In the genomic region with DNA sequence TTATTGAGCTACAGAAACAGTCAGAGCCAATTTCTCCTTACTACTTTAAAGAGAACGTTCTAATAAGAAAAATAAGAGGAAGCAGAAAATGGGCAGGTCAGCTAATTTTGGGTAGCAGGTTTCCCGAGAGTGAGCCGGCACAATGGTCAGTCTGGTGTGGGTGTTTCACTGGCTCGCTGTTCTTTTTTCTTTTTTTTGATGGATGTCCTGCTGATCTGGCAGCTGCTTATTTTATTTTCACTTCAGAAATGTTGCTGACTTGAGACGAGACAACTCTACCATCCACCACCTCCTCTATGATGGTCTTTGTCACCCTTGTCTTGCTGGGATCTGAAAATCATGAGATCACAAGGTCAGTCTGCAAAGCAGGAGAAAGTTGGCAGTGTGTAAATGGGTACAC, we compare ENCODE assay signal across 33 mouse cellular contexts. TPM values are rescaled to one million over a fixed set of nuclear protein-coding genes. Genes with fewer than 3 reads are reported as not detected.
DNase-seq lines count a peak whose midpoint lies in the region; ATAC-seq and TF ChIP-seq lines count a peak whose summit lies in the region.
"Had no signal": no experiment of that assay in that cellular context is flagged by ENCODE, and none has a peak within 500 bp of the region (broad histone marks: within the 10 kb centered on the region; RNA-seq: fewer than 3 reads in every experiment).

No protein-coding gene starts in this region.

- no peaks in the 10 kb centered on the region for H3K36me3 ChIP-seq in CH12.LX (replicated peaks in 1 of 2; ENCODE audit: control insufficient read depth in 1 of 2, insufficient read depth in 1 of 2, low read length in 1 of 2)
- H3K36me3 ChIP-seq: embryonic facial prominence, embryonic 10.5 days; embryonic facial prominence, embryonic 13.5 days; forebrain, embryonic 10.5 days; G1E; hindbrain, embryonic 10.5 days; hindbrain, embryonic 13.5 days; intestine, embryonic 15.5 days had no signal

- H3K9ac ChIP-seq in CH12.LX (ENCODE audit: insufficient read depth, low read depth), result no peak overlapping the region
- H3K9ac ChIP-seq: embryonic facial prominence, embryonic 13.5 days; forebrain, embryonic 13.5 days; hindbrain, embryonic 13.5 days; intestine, embryonic 15.5 days had no signal

- no peak for TF ChIP-seq RAD21 in CH12.LX (IDR thresholded peaks at IDR 0.05; ENCODE audit: low read depth, low read length)

- H3K9me3 ChIP-seq in CH12.LX (replicated peaks; ENCODE audit: low read length), result no peaks in the 10 kb centered on the region
- H3K9me3 ChIP-seq: embryonic facial prominence, embryonic 10.5 days; embryonic facial prominence, embryonic 13.5 days; forebrain, embryonic 10.5 days; forebrain, embryonic 13.5 days; G1E; hindbrain, embryonic 10.5 days; hindbrain, embryonic 13.5 days; intestine, embryonic 15.5 days had no signal

- H3K4me3 ChIP-seq in CH12.LX (replicated peaks in 1 of 3; ENCODE audit: low read depth in 2 of 3, low read length in 2 of 3, poor library complexity in 1 of 3), result no peak overlapping the region
- H3K4me3 ChIP-seq: embryonic facial prominence, embryonic 10.5 days; embryonic facial prominence, embryonic 13.5 days; forebrain, embryonic 10.5 days; forebrain, embryonic 13.5 days; hindbrain, embryonic 10.5 days; hindbrain, embryonic 13.5 days; intestine, embryonic 15.5 days had no signal

- DNase-seq in cerebellum, adult 11-12 months, result peak; percentile 48
- no peak for DNase-seq in cerebellum, adult 11 months
- no peak for DNase-seq in CH12.LX (ENCODE audit: extremely low read depth)
- peak; percentile 72 for DNase-seq in cerebellum, adult 9-10 months
- DNase-seq in cerebellum, postnatal 36 days, result peak; percentile 40 to 56
- no peak for DNase-seq in adrenal gland, adult 8-10 months
- DNase-seq: adrenal gland, adult 2 months; adrenal gland, postnatal 25 days; embryo, embryonic 11 days; gastrocnemius, postnatal 14 days; heart, adult 11 months; kidney, adult 11 months; kidney, adult 8-10 months had no signal

- peaks cover 4 to 10% of the 10 kb centered on the region in 2 experiments; a peak in 2 of 4 replicates for H3K4me1 ChIP-seq in CH12.LX (ENCODE audit: control insufficient read depth in 1 of 2, insufficient read depth in 2 of 2)
- H3K4me1 ChIP-seq: forebrain, embryonic 13.5 days had no signal

- dilution Hi-C loops in CH12.LX (cut with MboI; ENCODE audit: extremely low pct_ligation_motif_present, extremely low pct_unique_long_range_greater_than_20kb, low sequenced_read_pairs), result no loop called here

- peak overlapping the region; percentile 5; the same call in 1 of the 2 replicates for H3K4me2 ChIP-seq in CH12.LX (ENCODE audit: insufficient read depth, low read depth, poor library complexity, severe bottlenecking)
- H3K4me2 ChIP-seq: embryonic facial prominence, embryonic 13.5 days; forebrain, embryonic 13.5 days; heart, embryonic 11.5 days; hindbrain, embryonic 13.5 days; intestine, embryonic 15.5 days had no signal

- H3K27ac ChIP-seq in CH12.LX (ENCODE audit: insufficient read depth, low read depth), result no peak overlapping the region
- H3K27ac ChIP-seq: embryonic facial prominence, embryonic 10.5 days; embryonic facial prominence, embryonic 13.5 days; forebrain, embryonic 10.5 days; forebrain, embryonic 13.5 days; hindbrain, embryonic 10.5 days; hindbrain, embryonic 13.5 days; intestine, embryonic 15.5 days had no signal

- in situ Hi-C loops in CH12.LX (cut with MboI; ENCODE audit: low pct_ligation_motif_present, low pct_unique_long_range_greater_than_20kb, low sequenced_read_pairs), result no loop called here

- TF ChIP-seq CTCF in CH12.LX (conservative IDR thresholded peaks at IDR 0.05 in 1 of 2, IDR thresholded peaks at IDR 0.05 in 1 of 2; ENCODE audit: low read depth in 2 of 2, low read length in 2 of 2), result no peak

- H3K27me3 ChIP-seq in CH12.LX (replicated peaks), result peaks cover 6% of the 10 kb centered on the region
- H3K27me3 ChIP-seq: embryonic facial prominence, embryonic 13.5 days; forebrain, embryonic 13.5 days; hindbrain, embryonic 13.5 days; intestine, embryonic 15.5 days had no signal

- no peak for ATAC-seq in activated CD4-positive, CD25-positive, alpha-beta regulatory T cell, adult 4 months
- ATAC-seq: forebrain, embryonic 13.5 days; forebrain, embryonic 16.5 days; hindbrain, embryonic 16.5 days; intestine, embryonic 15.5 days; Patski had no signal

- no peak for TF ChIP-seq POLR2A in CH12.LX (IDR thresholded peaks at IDR 0.05; ENCODE audit: low read depth, low read length)

- no peak for TF ChIP-seq EP300 in CH12.LX (IDR thresholded peaks at IDR 0.05; ENCODE audit: low read length)

- no peaks in the 10 kb centered on the region for H3K79me2 ChIP-seq in CH12.LX (replicated peaks; ENCODE audit: control insufficient read depth, extremely low read depth, insufficient read depth, poor library complexity, severe bottlenecking)

TF ChIP-seq in CH12.LX, 34 proteins besides CTCF, POLR2A, EP300 and RAD21:
- 0 out of 2 replicates have a peak, but pooled peaks have one; percentile 39 for TF ChIP-seq MAFK (IDR thresholded peaks at IDR 0.05; ENCODE audit: insufficient replicate concordance, low read length)
- TF ChIP-seq PAX5 (IDR thresholded peaks at IDR 0.05; ENCODE audit: low read length), result no peak
TF ChIP-seq in CH12.LX: peak in this region for 1.

RNA-seq across cellular contexts. Expression of a gene that starts 5.1 kb away (rescaled TPM):
- total RNA-seq in CH12.LX (2012; rRNA removed) (not detected in 2 replicates), CH12.LX (2014; rRNA removed) (not detected in 2 replicates)
- not detected in 2 replicates for polyA plus RNA-seq in CH12.LX (2012; ENCODE audit: insufficient read length, low read depth)
- polyA plus RNA-seq in activated CD4-positive, CD25-positive, alpha-beta regulatory T cell, adult 4 months (2017; shearing (Covaris generic)), result not detected
- not detected for total RNA-seq in adrenal gland, adult 8-10 months (2022)
- total RNA-seq: adrenal gland, adult 2 months; adrenal gland, postnatal 25 days; G1E; gastrocnemius, adult 18-20 months; gastrocnemius, postnatal 14 days; gastrocnemius, postnatal 4 days; heart, adult 8-10 months; heart, postnatal 25 days had no signal
- polyA plus RNA-seq: adrenal gland, adult 2 months; cortical plate, adult 2 months; embryonic facial prominence, embryonic 10.5 days; forebrain, embryonic 10.5 days; forebrain, embryonic 13.5 days; G1E; heart, embryonic 11.5 days; heart, embryonic 14.5 days; heart, postnatal 0 days; hindbrain, embryonic 10.5 days; Patski had no signal

RNA-seq across cellular contexts. Expression of a gene that starts 36.1 kb away (rescaled TPM):
- total RNA-seq in CH12.LX (2012; rRNA removed), result 15.4 and 22.0 TPM in 2 replicates
- 22.9 TPM in 2 replicates for total RNA-seq in CH12.LX (2014; rRNA removed)
- 24.4 and 29.3 TPM in 2 replicates for polyA plus RNA-seq in CH12.LX (2012; ENCODE audit: insufficient read length, low read depth)
- 1 to 10 TPM; 1.4 to 1.7 TPM for polyA plus RNA-seq in activated CD4-positive, CD25-positive, alpha-beta regulatory T cell, adult 4 months (2017; shearing (Covaris generic))
- 1 to 10 TPM; 1.6 to 3.5 (median 2.2) TPM for total RNA-seq in adrenal gland, adult 8-10 months (2022)
- polyA plus RNA-seq: G1E had no signal

RNA-seq across cellular contexts. Expression of a gene that starts 42.8 kb away (rescaled TPM):
- total RNA-seq in CH12.LX (2012; rRNA removed), result 0.42 and 1.0 TPM in 2 replicates
- 0.17 and 0.36 TPM in 2 replicates for total RNA-seq in CH12.LX (2014; rRNA removed)
- 0.69 and 0.75 TPM in 2 replicates for polyA plus RNA-seq in CH12.LX (2012; ENCODE audit: insufficient read length, low read depth)
- polyA plus RNA-seq in activated CD4-positive, CD25-positive, alpha-beta regulatory T cell, adult 4 months (2017; shearing (Covaris generic)), result not detected
- not detected for total RNA-seq in adrenal gland, adult 8-10 months (2022)
- total RNA-seq: adrenal gland, adult 2 months; adrenal gland, postnatal 25 days; G1E; gastrocnemius, postnatal 14 days; heart, adult 8-10 months; heart, postnatal 25 days had no signal
- polyA plus RNA-seq: adrenal gland, adult 2 months; embryonic facial prominence, embryonic 10.5 days; forebrain, embryonic 10.5 days; forebrain, embryonic 13.5 days; forebrain, embryonic 16.5 days; G1E; heart, embryonic 11.5 days; heart, embryonic 14.5 days; hindbrain, embryonic 10.5 days; intestine, embryonic 15.5 days; Patski had no signal

RNA-seq across cellular contexts. Expression of a gene that starts 49.2 kb away (rescaled TPM):
- total RNA-seq in CH12.LX (2012; rRNA removed), result 246 and 257 TPM in 2 replicates
- 149 and 184 TPM in 2 replicates for total RNA-seq in CH12.LX (2014; rRNA removed)
- polyA plus RNA-seq in CH12.LX (2012; ENCODE audit: insufficient read length, low read depth), result 464 and 617 TPM in 2 replicates
- 100 to 1,000 TPM; 133 to 172 TPM for polyA plus RNA-seq in activated CD4-positive, CD25-positive, alpha-beta regulatory T cell, adult 4 months (2017; shearing (Covaris generic))
- 10 to 100 TPM; 48.9 to 69.5 (median 57.2) TPM for total RNA-seq in adrenal gland, adult 8-10 months (2022)

RNA-seq across cellular contexts. Expression of a gene that starts 57.8 kb away (rescaled TPM):
- total RNA-seq in CH12.LX (2012; rRNA removed), result not detected in 2 replicates
- not detected in 2 replicates for total RNA-seq in CH12.LX (2014; rRNA removed)
- polyA plus RNA-seq in CH12.LX (2012; ENCODE audit: insufficient read length, low read depth), result not detected in 2 replicates
- not detected for polyA plus RNA-seq in activated CD4-positive, CD25-positive, alpha-beta regulatory T cell, adult 4 months (2017; shearing (Covaris generic))
- total RNA-seq in adrenal gland, adult 8-10 months (2022), result not detected
- total RNA-seq: adrenal gland, adult 2 months; adrenal gland, postnatal 25 days; gastrocnemius, adult 18-20 months; gastrocnemius, postnatal 14 days; gastrocnemius, postnatal 4 days; heart, adult 8-10 months; heart, postnatal 25 days had no signal
- polyA plus RNA-seq: adrenal gland, adult 2 months; embryonic facial prominence, embryonic 13.5 days; forebrain, embryonic 10.5 days; G1E; heart, embryonic 11.5 days; heart, embryonic 14.5 days; heart, postnatal 0 days; Patski had no signal

Comparison
In these comparisons a context has a peak if more than half of its experiments do, and no peak if none do; other contexts are left out.
1. DNase-seq: peak in cerebellum, adult 11-12 months (single experiment), cerebellum, adult 9-10 months (single experiment) and cerebellum, postnatal 36 days (2 of 2); none in cerebellum, adult 11 months (single experiment), CH12.LX (single experiment) and adrenal gland, adult 8-10 months (single experiment).